ENCODE assay signal across 13 mouse cellular contexts in the genomic region with DNA sequence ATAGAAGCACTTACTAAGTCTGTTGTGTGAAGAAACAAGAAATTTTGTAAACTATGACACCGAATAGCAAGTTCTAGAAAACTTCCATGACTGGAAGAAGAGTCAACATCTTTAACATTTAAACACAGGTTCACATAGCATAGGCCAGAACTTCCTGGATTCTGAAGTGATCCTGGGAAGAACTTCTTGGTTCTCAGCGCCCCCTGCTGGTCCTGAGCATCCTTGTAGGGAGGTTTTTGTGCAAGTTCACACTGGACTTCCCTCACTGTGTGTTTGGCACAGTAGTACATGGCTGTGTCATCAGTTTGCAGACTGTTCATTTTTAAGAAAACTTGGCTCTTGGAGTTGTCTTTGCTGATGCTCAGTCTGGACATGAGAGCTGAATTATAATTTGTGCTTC.
DNase-seq lines count a peak whose midpoint lies in the region; ATAC-seq and TF ChIP-seq lines count a peak whose summit lies in the region.
"Had no signal": no experiment of that assay in that cellular context is flagged by ENCODE, and none has a peak within 500 bp of the region (broad histone marks: within the 10 kb centered on the region; RNA-seq: fewer than 3 reads in every experiment).

No protein-coding gene starts in this region.

- DNase-seq in liver (peak; percentile 14), ES-CJ7 (ENCODE audit: low read depth, low spot score) (peak; percentile 76)
- no peak for DNase-seq in liver, embryonic 11.5 days (ENCODE audit: low spot score)
- DNase-seq in cerebellum, postnatal 4 days (ENCODE audit: low spot score in 2 of 2): no peak
- no peak for DNase-seq in cerebellum, adult 8-10 months
- no peak for DNase-seq in Muller cell, postnatal 12 days (ENCODE audit: inconsistent ontology term)

- no peak overlapping the region for H3K27ac ChIP-seq in liver, embryonic 11.5 days (ENCODE audit: low read depth, low read length)
- no peak overlapping the region for H3K27ac ChIP-seq in bone marrow, adult 2 months (ENCODE audit: control insufficient read depth, insufficient read depth, low read depth, low read length, poor library complexity)
- H3K27ac ChIP-seq: forebrain, embryonic 15.5 days; hindbrain, embryonic 15.5 days; limb, embryonic 13.5 days; neural tube, embryonic 13.5 days; stomach, embryonic 15.5 days had no signal

- no peak overlapping the region for H3K4me3 ChIP-seq in liver, embryonic 11.5 days (ENCODE audit: low read depth, low read length)
- no peak overlapping the region for H3K4me3 ChIP-seq in bone marrow, adult 2 months (replicated peaks; ENCODE audit: control insufficient read depth, low read depth, low read length)
- H3K4me3 ChIP-seq: forebrain, embryonic 15.5 days; hindbrain, embryonic 15.5 days; limb, embryonic 13.5 days; neural tube, embryonic 13.5 days; stomach, embryonic 15.5 days had no signal

- H3K9me3 ChIP-seq in liver, embryonic 11.5 days (ENCODE audit: control insufficient read depth, low read length): no peaks in the 10 kb centered on the region
- H3K9me3 ChIP-seq: stomach, embryonic 15.5 days had no signal

- TF ChIP-seq CTCF in bone marrow, adult 2 months (IDR thresholded peaks at IDR 0.05; ENCODE audit: control insufficient read depth, insufficient read depth, low read length): peak; percentile 35; the same call in 1 of the 2 replicates

- no peak overlapping the region for H3K4me2 ChIP-seq in liver, embryonic 11.5 days
- H3K4me2 ChIP-seq: forebrain, embryonic 15.5 days; hindbrain, embryonic 15.5 days; limb, embryonic 13.5 days; neural tube, embryonic 13.5 days; stomach, embryonic 15.5 days had no signal

- no peak for ATAC-seq in liver, embryonic 11.5 days (replicated peaks; ENCODE audit: low FRiP score)
- ATAC-seq in megakaryocyte progenitor cell, adult 5-6 weeks (replicated peaks; ENCODE audit: poor library complexity): peak; percentile 55; the same call in 1 of the 2 replicates
- ATAC-seq: forebrain, embryonic 15.5 days had no signal

- H3K36me3 ChIP-seq in liver, embryonic 11.5 days (ENCODE audit: control insufficient read depth, insufficient read depth, low read length): no peaks in the 10 kb centered on the region
- H3K36me3 ChIP-seq: forebrain, embryonic 15.5 days; hindbrain, embryonic 15.5 days; limb, embryonic 13.5 days; neural tube, embryonic 13.5 days; stomach, embryonic 15.5 days had no signal

- no peaks in the 10 kb centered on the region for H3K27me3 ChIP-seq in liver, embryonic 11.5 days (replicated peaks; ENCODE audit: control insufficient read depth, insufficient read depth, low read length)
- H3K27me3 ChIP-seq: forebrain, embryonic 15.5 days; hindbrain, embryonic 15.5 days; limb, embryonic 13.5 days; neural tube, embryonic 13.5 days; stomach, embryonic 15.5 days had no signal

- TF ChIP-seq POLR2A in bone marrow, adult 2 months (IDR thresholded peaks at IDR 0.05; ENCODE audit: borderline replicate concordance, control insufficient read depth, low read depth, low read length): no peak

- 18% methylated on average over 2 of the region's 2 CpGs for WGBS in liver, embryonic 11.5 days
- 29% methylated on average over 2 of the region's 2 CpGs for WGBS in bone marrow, adult 2 months

- no peaks in the 10 kb centered on the region for H3K4me1 ChIP-seq in liver, embryonic 11.5 days (replicated peaks; ENCODE audit: control insufficient read depth, insufficient read depth, low read length)
- H3K4me1 ChIP-seq in bone marrow, adult 2 months (ENCODE audit: control insufficient read depth, insufficient read depth, low read length): no peaks in the 10 kb centered on the region
- H3K4me1 ChIP-seq: forebrain, embryonic 15.5 days; hindbrain, embryonic 15.5 days; limb, embryonic 13.5 days; neural tube, embryonic 13.5 days; stomach, embryonic 15.5 days had no signal

- H3K9ac ChIP-seq in liver, embryonic 11.5 days (ENCODE audit: low read depth, low read length): no peak overlapping the region
- H3K9ac ChIP-seq: forebrain, embryonic 15.5 days; hindbrain, embryonic 15.5 days; limb, embryonic 13.5 days; neural tube, embryonic 13.5 days; stomach, embryonic 15.5 days had no signal

Comparison
In these comparisons a context has a peak if more than half of its experiments do, and no peak if none do; other contexts are left out.
1. DNase-seq: peak in liver (single experiment) and ES-CJ7 (single experiment); none in liver, embryonic 11.5 days (single experiment), cerebellum, postnatal 4 days (0 of 2), cerebellum, adult 8-10 months (single experiment) and Muller cell, postnatal 12 days (single experiment).